Mouse (Mus musculus) myocyte (in vitro differentiated cells): ENCODE measurements around the gene Rrp7a. TPM values are rescaled to one million over a fixed set of nuclear protein-coding genes. Genes with fewer than 3 reads are reported as not detected.
A peak's percentile ranks its signal among the peaks of the same experiment; 100 is the strongest.

Source experiments
- H3K27me3 ChIP-seq: one replicate; pipeline ENCODE4 v1.6.1; 2011; ENCODE audit not compliant: control insufficient read depth, insufficient read depth, insufficient read length
- H3K36me3 ChIP-seq: one replicate; pipeline ENCODE4 v1.6.1; 2011; ENCODE audit not compliant: control insufficient read depth, insufficient read depth
- H3K4me2 ChIP-seq: one replicate; pipeline ENCODE4 v1.6.1; 2011; ENCODE audit warnings: low read depth, control low read depth
- H3K4me3 ChIP-seq: one replicate; pipeline ENCODE4 v1.5.1; 2011; ENCODE audit warnings: mild to moderate bottlenecking, control low read depth, moderate library complexity
- H3K79me2 ChIP-seq: one replicate; pipeline ENCODE4 v1.6.1; 2011; ENCODE audit not compliant: control insufficient read depth, insufficient read depth
- H3ac ChIP-seq: one replicate; pipeline ENCODE4 v1.6.1; 2011; ENCODE audit not compliant: control insufficient read depth, insufficient read length
- CEBPB ChIP-seq: IDR thresholded peaks from 2 replicates; pipeline ENCODE4 v1.6.1; 2011; ENCODE audit warnings: mild to moderate bottlenecking, moderate library complexity; ENCODE audit not compliant: poor library complexity, insufficient read depth, severe bottlenecking
- E2F4 ChIP-seq: IDR thresholded peaks from one replicate; pipeline ENCODE4 v1.6.1; 2011; ENCODE audit warnings: mild to moderate bottlenecking, control low read depth, moderate library complexity; ENCODE audit not compliant: insufficient read depth
- MAX ChIP-seq: IDR thresholded peaks from one replicate; pipeline ENCODE4 v1.6.1; 2011; ENCODE audit warnings: low read depth, mild to moderate bottlenecking, control low read depth
- MYOD1 ChIP-seq, 3 experiments: IDR thresholded peaks; one replicate each; pipeline ENCODE4 v1.6.1; 2011; ENCODE audit warnings: control low read depth in 2 of 3, low read depth in 2 of 3, mild to moderate bottlenecking in 2 of 3, moderate library complexity in 1 of 3; ENCODE audit not compliant: insufficient read length in 2 of 3, control insufficient read depth in 1 of 3
- MYOG ChIP-seq, 3 experiments: IDR thresholded peaks; one replicate each; pipeline ENCODE4 v1.6.1; 2011; ENCODE audit warnings: control low read depth in 2 of 3, low read depth in 2 of 3, mild to moderate bottlenecking in 2 of 3; ENCODE audit not compliant: insufficient read length in 2 of 3, control insufficient read depth in 1 of 3, insufficient read depth in 1 of 3
- POLR2A ChIP-seq: IDR thresholded peaks from one replicate; pipeline ENCODE4 v1.6.1; 2011; ENCODE audit warnings: low read depth, mild to moderate bottlenecking, control low read depth, moderate library complexity; ENCODE audit not compliant: insufficient read length
- POLR2AphosphoS2 ChIP-seq: IDR thresholded peaks from one replicate; pipeline ENCODE4 v1.6.1; 2011; ENCODE audit warnings: low read depth, control low read depth; ENCODE audit not compliant: insufficient read length
- REST ChIP-seq: IDR thresholded peaks from one replicate; pipeline ENCODE4 v1.6.1; 2011; ENCODE audit warnings: mild to moderate bottlenecking, control low read depth, moderate library complexity; ENCODE audit not compliant: insufficient read depth, insufficient read length
- SRF ChIP-seq: IDR thresholded peaks from one replicate; pipeline ENCODE4 v1.6.1; 2011; ENCODE audit warnings: low read depth; ENCODE audit not compliant: control insufficient read depth, insufficient read length
- TCF12 ChIP-seq: IDR thresholded peaks from one replicate; pipeline ENCODE4 v1.6.1; 2011; ENCODE audit warnings: mild to moderate bottlenecking, control low read depth; ENCODE audit not compliant: poor library complexity, insufficient read depth, severe bottlenecking
- TCF3 ChIP-seq: IDR thresholded peaks from one replicate; pipeline ENCODE4 v1.6.1; 2011; ENCODE audit warnings: low read depth, control low read depth; ENCODE audit not compliant: insufficient read length
- USF1 ChIP-seq: IDR thresholded peaks from one replicate; pipeline ENCODE4 v1.6.1; 2011; ENCODE audit warnings: low read depth, mild to moderate bottlenecking, control low read depth, moderate library complexity
- polyA plus RNA-seq: library from polyadenylated mRNA; unstranded; fragments of >200 nt; fragmentation: generic; extraction: Trizol; gene quantifications from one replicate; pipeline ENCODE4 v1.2.1, GENCODE M21; 2012; ENCODE audit warnings: missing spikeins

The Rrp7a gene
- polyA plus RNA-seq, 1 experiment: 172 TPM

DNA sequence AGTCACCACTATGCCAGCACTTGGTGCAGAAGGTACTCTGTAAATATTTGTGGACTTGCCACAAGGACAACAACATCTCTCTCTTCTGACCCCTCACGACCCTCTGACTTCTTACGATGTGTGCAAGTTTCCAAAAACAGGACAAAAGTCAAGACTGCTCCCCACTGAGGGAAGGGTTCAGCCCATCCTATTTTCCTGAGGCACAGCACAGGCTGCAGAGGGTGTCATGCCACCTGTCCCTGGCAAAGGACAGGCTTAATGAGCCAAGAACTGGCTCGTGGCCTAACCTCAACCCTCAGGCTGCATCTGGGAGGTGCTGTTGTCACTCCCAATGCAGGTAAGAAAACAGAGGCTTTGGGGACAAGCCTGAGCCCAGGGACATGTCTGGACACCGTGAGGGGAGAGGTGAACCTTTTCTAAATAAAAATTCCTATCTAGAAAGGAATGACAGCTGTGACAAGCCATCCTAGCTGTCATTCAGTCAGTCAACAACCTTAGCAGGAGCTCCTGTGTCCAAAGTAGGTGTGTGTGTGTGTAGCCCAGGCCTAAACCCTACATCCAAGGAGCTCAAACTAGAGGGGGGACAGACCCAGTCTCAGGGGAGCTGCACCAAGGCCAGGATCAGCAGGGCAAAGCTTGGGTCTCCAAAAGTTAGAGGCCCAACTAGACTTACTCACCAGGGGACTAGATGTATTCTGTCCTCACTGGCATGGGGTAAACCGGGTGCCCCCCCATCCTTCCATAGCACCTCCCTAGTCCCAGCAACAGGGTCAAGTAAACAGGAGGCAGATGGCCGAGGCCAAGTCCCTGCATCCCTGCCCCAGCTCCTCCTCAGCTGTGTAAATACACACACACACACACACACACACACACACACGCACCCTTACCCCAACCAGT lies 46.5 kb upstream of the Rrp7a start:
- Histone ChIP-seq H3K36me3 (peaks cover 5% of the 10 kb centered on the region), H3ac (no peak overlapping the region), H3K27me3 (no peaks in the 10 kb centered on the region), H3K4me3 (peak overlapping the region; percentile 70), H3K79me2 (peaks cover 63% of the 10 kb centered on the region), H3K4me2 (peak overlapping the region; percentile 84)
- TF ChIP-seq TCF12 (peak; percentile 35), TCF3 (peak; percentile 47), MYOD1 (IDR thresholded peaks at IDR 0.05; ENCODE audit: control insufficient read depth in 1 of 3, insufficient read length in 2 of 3, low read depth in 2 of 3) (peak; percentile 58 to 92 (median 69)), MAX (no peak), MYOG (IDR thresholded peaks at IDR 0.05; ENCODE audit: control insufficient read depth in 1 of 3, insufficient read depth in 1 of 3, insufficient read length in 2 of 3, low read depth in 2 of 3) (peak; percentile 65 to 95 (median 84))

DNA sequence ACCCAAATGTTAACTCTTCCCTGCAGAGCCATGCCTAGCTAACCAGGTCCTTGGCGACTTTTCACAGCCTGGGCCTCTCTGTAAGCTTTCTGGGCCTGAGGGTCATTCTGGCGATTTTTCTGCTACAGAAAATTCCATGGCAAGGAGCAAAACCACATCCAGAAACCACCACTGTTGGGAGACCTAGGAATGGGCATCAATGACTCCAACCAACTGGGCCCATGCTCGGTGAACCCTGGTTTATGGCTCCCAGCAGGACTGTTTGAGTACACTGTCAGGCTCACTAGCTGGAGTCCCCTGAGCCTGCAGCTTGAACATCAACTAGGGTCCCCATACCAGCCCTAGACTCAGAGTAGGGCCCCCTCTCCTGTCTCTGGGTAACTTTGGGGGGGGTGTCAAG lies 45.7 kb upstream of the Rrp7a start:
- Histone ChIP-seq H3K36me3 (peaks cover 5% of the 10 kb centered on the region), H3K4me2 (peak overlapping the region; percentile 84), H3ac (no peak overlapping the region), H3K27me3 (no peaks in the 10 kb centered on the region), H3K4me3 (peak overlapping the region; percentile 70), H3K79me2 (peaks cover 63% of the 10 kb centered on the region)
- TF ChIP-seq MAX (no peak), MYOG (IDR thresholded peaks at IDR 0.05; ENCODE audit: control insufficient read depth in 1 of 3, insufficient read depth in 1 of 3, insufficient read length in 2 of 3, low read depth in 2 of 3) (no peak), CEBPB (no peak), MYOD1 (IDR thresholded peaks at IDR 0.05; ENCODE audit: control insufficient read depth in 1 of 3, insufficient read length in 2 of 3, low read depth in 2 of 3) (no peak), E2F4 (no peak), TCF12 (no peak), REST (no peak), POLR2A (no peak), USF1 (no peak), SRF (no peak), POLR2AphosphoS2 (no peak), TCF3 (no peak)

DNA sequence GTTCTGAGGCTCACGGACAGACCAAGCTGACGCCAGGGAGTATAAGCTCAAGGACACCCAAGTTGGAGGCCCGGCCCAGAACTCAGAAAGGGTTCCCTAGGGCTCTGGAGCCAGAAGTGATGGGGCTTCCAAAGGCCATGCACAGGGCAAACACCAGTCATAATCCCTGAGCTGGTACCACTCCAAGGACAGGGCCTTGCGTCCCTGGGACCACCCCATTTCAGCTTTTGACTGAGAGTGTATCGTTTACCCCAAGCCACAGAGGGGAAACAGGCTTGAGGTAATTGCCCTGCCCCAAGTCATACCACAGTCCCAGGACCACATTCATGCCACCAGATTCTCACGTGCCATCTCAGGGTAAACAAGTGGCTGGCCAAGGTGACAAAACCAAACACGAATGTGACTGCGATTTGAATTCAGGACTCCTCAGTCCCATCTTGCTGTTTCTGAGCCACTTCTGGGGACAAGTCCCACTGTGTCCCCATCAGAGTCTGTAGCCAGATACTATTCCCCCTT lies 45.0 kb upstream of the Rrp7a start:
- peaks cover 5% of the 10 kb centered on the region for H3K36me3 ChIP-seq
- peaks cover 63% of the 10 kb centered on the region for H3K79me2 ChIP-seq
- TF ChIP-seq TCF3: no peak
- H3K4me3 ChIP-seq: peak overlapping the region; percentile 0
- H3K4me2 ChIP-seq: peak overlapping the region; percentile 84
- H3K27me3 ChIP-seq: no peaks in the 10 kb centered on the region
- H3ac ChIP-seq: no peak overlapping the region

DNA sequence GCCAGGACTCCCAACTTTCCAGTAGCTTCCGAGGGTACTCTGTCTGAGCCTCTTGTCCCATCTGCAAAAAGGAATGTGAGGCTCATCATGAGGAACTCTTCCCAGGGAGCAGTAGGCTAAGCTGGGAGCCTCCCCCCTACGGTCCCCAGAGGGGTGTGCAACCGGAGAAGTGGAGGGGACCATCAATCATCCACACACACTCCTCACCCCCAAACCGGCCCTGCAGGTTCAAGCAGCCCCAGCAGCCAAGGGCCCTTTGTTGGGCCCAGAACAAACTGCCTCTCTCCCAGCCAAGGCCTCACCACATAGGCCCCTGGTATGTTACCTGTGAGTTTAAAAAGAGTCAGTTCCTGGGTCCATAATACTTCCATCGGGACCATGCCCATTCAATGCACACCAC lies 44.5 kb upstream of the Rrp7a start:
- Histone ChIP-seq H3K4me3 (peak overlapping the region; percentile 0), H3ac (no peak overlapping the region), H3K36me3 (peaks cover 5% of the 10 kb centered on the region), H3K27me3 (no peaks in the 10 kb centered on the region), H3K79me2 (peaks cover 63% of the 10 kb centered on the region), H3K4me2 (peak overlapping the region; percentile 84)
- TF ChIP-seq REST (no peak), POLR2AphosphoS2 (no peak), TCF12 (no peak), MAX (no peak), SRF (no peak), POLR2A (no peak), MYOG (IDR thresholded peaks at IDR 0.05; ENCODE audit: control insufficient read depth in 1 of 3, insufficient read depth in 1 of 3, insufficient read length in 2 of 3, low read depth in 2 of 3) (no peak), CEBPB (no peak), TCF3 (no peak), USF1 (no peak)

DNA sequence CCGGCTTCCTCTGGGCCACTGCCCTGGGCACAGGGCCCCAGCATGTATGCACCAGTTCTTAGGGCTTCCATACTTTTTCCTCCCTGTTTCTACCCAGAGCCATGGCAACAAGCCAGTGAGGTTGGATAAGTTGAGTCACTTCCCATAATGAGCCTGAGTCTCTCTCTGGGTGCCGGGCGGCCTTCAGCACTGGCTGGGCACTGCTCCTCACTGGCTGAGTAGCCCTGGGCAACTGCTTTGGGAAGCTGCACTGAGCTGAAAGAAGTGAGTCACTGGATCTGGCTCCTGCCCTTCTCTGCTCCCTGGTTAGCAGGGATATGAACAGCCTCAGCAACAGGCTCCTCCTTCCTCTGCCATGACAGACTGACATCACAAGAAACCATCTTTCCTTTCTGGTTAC lies 44.0 kb upstream of the Rrp7a start:
- TF ChIP-seq USF1 (no peak), REST (no peak), MAX (no peak), CEBPB (no peak), E2F4 (no peak), POLR2AphosphoS2 (peak; percentile 75), TCF12 (no peak), POLR2A (peak; percentile 71), SRF (peak; percentile 45), MYOD1 (IDR thresholded peaks at IDR 0.05; ENCODE audit: control insufficient read depth in 1 of 3, insufficient read length in 2 of 3, low read depth in 2 of 3) (peak in 1 of 3 experiments; percentile 43), MYOG (IDR thresholded peaks at IDR 0.05; ENCODE audit: control insufficient read depth in 1 of 3, insufficient read depth in 1 of 3, insufficient read length in 2 of 3, low read depth in 2 of 3) (peak in 2 of 3 experiments; percentile 1 to 49)
- Histone ChIP-seq H3K4me3 (peak overlapping the region; percentile 0), H3K4me2 (peak overlapping the region; percentile 84), H3ac (no peak overlapping the region), H3K36me3 (peaks cover 5% of the 10 kb centered on the region), H3K79me2 (peaks cover 62% of the 10 kb centered on the region), H3K27me3 (no peaks in the 10 kb centered on the region)
